Mouse (Mus musculus): ENCODE measurements around the gene Serpine2. TPM values are rescaled to one million over a fixed set of nuclear protein-coding genes. Genes with fewer than 3 reads are reported as not detected.

The Serpine2 gene
- polyA plus RNA-seq, 2 experiments from 2014 or later: 1.5 to 3.1 TPM

DNA sequence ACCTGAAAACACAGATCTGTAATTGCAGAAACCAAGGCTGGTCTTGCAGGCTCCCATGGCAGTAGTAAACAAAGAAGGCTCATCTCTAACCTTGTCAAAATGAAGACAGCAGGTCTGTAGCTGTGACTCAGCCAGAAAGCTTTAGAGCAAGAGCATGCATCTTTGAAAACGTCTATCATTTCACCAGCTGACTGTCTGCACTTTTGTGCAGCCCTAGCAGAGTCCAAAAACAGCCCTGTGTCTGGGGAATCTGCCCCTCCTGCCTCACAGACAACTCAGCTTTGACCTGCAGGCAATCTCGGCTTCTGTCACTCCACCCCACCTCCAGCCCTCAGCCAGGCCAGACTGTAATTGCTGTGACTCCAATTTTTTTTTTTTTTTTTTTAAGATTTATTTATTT lies 105.6 kb downstream of the Serpine2 start:
- ATAC-seq: no peak

DNA sequence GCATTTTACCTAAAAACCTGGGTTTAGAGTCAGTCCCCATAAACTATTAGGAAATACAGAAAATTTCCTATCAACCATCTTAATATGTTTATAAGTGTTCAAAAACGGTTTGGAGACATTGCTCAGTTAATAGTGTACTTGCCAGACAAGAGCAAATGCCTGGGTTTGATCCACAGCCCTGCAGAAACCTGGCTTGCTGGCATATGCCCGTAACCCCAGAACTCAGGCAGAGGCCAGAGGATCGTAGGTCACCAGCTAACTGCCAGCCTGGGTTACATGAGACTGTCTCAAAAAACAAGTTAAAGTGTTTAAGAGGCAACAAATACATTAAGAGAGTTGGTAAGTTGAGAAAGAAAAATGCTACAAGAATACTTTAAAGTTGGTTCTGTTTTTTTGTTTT lies 106.0 kb downstream of the Serpine2 start:
- no peak for ATAC-seq

DNA sequence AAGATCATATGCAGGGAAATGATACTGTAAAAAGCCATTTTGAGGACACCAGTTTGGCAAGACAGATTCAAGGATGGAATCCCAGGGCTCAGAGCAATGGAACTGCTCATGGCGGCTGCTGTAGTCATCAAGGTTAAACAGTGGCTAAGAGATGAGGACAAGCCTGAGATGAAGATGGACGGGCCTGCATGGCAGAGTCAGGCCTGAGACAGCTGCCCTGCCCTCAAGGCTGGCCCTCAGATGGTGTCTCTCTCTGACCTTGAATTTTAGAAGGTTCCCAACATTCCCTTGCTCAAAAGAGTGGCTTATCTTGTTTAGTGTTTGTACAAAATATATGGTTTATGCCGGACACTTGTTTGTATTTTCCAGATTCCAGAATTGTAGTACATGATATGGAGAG lies 107.5 kb downstream of the Serpine2 start:
- no peak for ATAC-seq

DNA sequence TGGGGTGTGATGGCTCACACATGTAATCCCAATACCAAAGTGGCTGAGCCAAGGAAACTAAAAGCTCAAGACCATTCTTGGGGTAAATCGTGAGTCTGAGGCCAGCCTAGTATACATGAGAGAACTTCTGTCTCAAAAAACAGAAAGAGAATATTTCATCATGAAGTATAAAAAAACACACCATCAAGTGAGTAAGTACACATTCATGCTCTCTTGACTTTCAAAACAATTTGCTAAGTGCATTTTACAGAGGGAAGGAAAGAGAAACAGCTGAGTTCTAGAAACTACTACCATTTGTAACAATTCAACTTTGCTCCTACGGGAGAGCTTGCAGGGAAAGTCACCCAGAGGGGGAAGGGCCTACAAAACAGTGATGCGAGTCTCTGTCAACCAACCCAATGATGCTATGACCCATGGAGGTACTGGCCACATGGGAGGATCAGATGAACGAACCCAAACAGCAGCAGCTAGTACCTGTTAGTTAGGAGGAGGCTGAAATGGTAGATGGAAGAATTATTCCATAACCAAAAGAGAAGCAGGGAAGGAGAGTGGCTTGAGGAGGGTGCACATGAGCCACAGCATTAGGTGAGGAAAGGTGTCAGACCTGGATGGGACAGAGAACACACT lies 108.2 kb downstream of the Serpine2 start:
- no peak for ATAC-seq

DNA sequence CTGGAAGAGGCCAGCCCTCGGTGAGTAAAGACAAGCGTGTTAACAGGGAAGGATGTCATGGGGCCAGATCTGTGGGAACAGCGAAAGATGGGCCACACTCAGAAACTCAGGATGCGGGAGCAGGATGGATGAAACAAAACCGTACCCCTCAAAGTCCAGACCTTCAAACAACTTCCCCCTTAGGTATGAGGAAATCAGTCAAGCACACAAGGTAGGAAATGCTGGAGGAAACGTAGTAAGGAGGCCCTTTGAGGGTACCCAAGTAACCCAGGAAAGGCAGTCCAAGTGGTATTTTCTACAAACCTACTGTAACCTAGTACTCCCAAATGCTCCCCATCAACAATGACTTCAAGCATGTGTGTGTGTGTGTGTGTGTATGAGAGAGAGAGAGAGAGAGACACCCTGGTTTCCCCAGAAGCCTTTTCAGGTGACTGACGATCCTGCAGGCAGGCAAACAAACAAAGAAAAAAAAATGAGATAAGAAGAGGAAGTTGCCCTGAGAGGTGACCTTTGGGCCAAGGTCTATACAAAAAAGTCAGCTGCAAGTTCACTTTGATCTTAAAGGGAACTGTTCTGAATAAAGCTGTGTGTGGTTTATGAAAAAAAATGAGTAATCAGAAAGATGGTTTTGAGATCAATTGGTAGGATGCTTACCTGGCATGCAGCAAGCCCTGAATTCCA lies 108.8 kb downstream of the Serpine2 start:
- ATAC-seq: peak; percentile 74

DNA sequence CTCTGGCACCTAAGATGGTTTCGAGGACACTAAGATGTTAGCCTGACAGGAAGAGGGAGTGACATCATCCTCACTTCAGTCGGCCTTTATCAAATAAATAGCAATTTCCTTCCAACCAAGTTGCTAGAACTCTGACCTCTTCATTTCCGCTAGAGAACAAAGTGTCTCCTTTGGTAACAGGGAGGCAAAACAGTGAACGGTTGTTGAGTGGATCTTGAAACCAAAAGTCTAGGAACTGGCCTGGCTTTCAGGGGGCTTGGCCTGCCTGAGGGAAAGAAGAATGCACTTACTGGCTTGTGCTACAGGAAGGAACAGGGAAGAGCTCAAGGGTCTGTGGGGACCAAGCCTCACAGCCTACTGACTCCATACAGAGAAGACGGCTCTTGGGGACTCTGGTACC lies 109.8 kb downstream of the Serpine2 start:
- peak; percentile 74 for ATAC-seq

DNA sequence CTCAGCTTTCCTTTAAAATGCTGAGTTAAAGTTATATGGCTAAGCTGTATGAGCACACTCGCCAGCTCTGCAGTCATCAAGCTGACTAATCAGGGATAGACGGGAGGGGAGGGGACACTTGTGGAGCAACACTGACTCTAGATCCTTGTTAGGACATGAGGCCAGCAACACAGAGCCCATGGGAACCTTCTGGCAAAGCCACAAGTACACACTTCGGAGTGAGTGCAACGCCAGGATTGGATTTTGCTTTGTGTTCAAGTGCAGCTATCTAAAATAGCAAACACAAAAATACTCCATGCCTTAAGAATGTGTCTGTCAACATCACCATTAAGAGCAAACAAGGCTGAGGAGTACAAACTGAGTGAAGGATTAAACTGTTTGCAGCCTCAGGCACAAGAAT lies 114.9 kb downstream of the Serpine2 start:
- no peak for ATAC-seq

Other genes with a start within 250 kb of the Serpine2 start
- 1 to 10 TPM; 2.6 to 3.5 TPM for gene Ap1s3, start 189.2 kb downstream of the Serpine2 start, polyA plus RNA-seq (2017; shearing (Covaris generic))
- 10 to 100 TPM; 58.8 to 63.5 TPM for gene Mrpl44, start 85.2 kb downstream of the Serpine2 start, polyA plus RNA-seq (2017; shearing (Covaris generic))
- 10 to 100 TPM; 18.6 to 34.1 TPM for gene Wdfy1, start 85.0 kb downstream of the Serpine2 start, polyA plus RNA-seq (2017; shearing (Covaris generic))